Mouse (Mus musculus) monocyte, adult 2 months (primary cell): ENCODE results near the gene Plaur.
"Not testable (repeated sequence)": the region's sequence is repeated elsewhere in the genome, so short reads cannot be mapped to it uniquely, and the experiment has no call there.

ENCODE experiments used
- DNase-seq, 2 experiments: peaks; one replicate each; pipeline ENCODE4 v3.0.0; 2022; ENCODE audit warnings: low spot score in 2 of 2, low read depth in 1 of 2

The Plaur gene

GRCm38 (mm10) chr7:24476856-24477255, 14.6 kb downstream of the Plaur start:
- DNase-seq: no peak

- DNase-seq: no peak
Observed at GRCm38 (mm10) chr7:24478911-24479310, 16.6 kb downstream of the Plaur start.

GRCm38 (mm10) chr7:24479685-24480084, 17.4 kb downstream of the Plaur start:
- DNase-seq: no peak

- DNase-seq: no peak
Observed at GRCm38 (mm10) chr7:24480121-24480941, 18.0 kb downstream of the Plaur start.

- no peak for DNase-seq
Observed at GRCm38 (mm10) chr7:24480986-24481473, 18.7 kb downstream of the Plaur start.

GRCm38 (mm10) chr7:24481474-24482207, 19.4 kb downstream of the Plaur start, which contains the start of gene Cadm4:
Gene Cadm4 (plus strand): TSS chr7:24482023.
- peak in 1 of 2 experiments; percentile 26 for DNase-seq

- DNase-seq: no peak
Observed at GRCm38 (mm10) chr7:24482208-24483020, 20.1 kb downstream of the Plaur start.

- DNase-seq: not testable (repeated sequence)
Observed at GRCm38 (mm10) chr7:24483291-24483690, 21.0 kb downstream of the Plaur start.

- no peak for DNase-seq
Observed at GRCm38 (mm10) chr7:24485481-24485880, 23.2 kb downstream of the Plaur start.

GRCm38 (mm10) chr7:24486654-24487130, 24.4 kb downstream of the Plaur start:
- DNase-seq: no peak

- DNase-seq: no peak
Observed at GRCm38 (mm10) chr7:24487403-24487802, 25.1 kb downstream of the Plaur start.

- no peak for DNase-seq
Observed at GRCm38 (mm10) chr7:24488303-24488702, 26.0 kb downstream of the Plaur start.

GRCm38 (mm10) chr7:24499856-24500577, 37.7 kb downstream of the Plaur start:
- no peak for DNase-seq

GRCm38 (mm10) chr7:24500929-24501328, 38.6 kb downstream of the Plaur start:
- no peak for DNase-seq

GRCm38 (mm10) chr7:24501492-24501891, 39.2 kb downstream of the Plaur start:
- DNase-seq: no peak

- no peak for DNase-seq
Observed at GRCm38 (mm10) chr7:24504004-24504403, 41.7 kb downstream of the Plaur start.

- no peak for DNase-seq
Observed at GRCm38 (mm10) chr7:24504868-24505267, 42.6 kb downstream of the Plaur start.

- no peak for DNase-seq
Observed at GRCm38 (mm10) chr7:24505447-24506064, 43.3 kb downstream of the Plaur start.

- DNase-seq: no peak
Observed at GRCm38 (mm10) chr7:24506065-24506459, 43.8 kb downstream of the Plaur start.

- no peak for DNase-seq
Observed at GRCm38 (mm10) chr7:24506476-24506837, 44.2 kb downstream of the Plaur start.
